Mouse (Mus musculus): ENCODE data around the gene Tex21.

The Tex21 gene

GRCm38 (mm10) chr12:76195912-76196708, 50.4 kb downstream of the Tex21 start:
- DNase-seq (ENCODE audit: low spot score), result peak; percentile 91

GRCm38 (mm10) chr12:76194526-76194925, 52.0 kb downstream of the Tex21 start:
- DNase-seq (ENCODE audit: low spot score), result no peak

- DNase-seq (ENCODE audit: low spot score), result peak; percentile 89
Observed at GRCm38 (mm10) chr12:76190940-76191339, 55.6 kb downstream of the Tex21 start.

GRCm38 (mm10) chr12:76187849-76188248, 58.7 kb downstream of the Tex21 start:
- DNase-seq (ENCODE audit: low spot score), result peak; percentile 59

GRCm38 (mm10) chr12:76186473-76186872, 60.1 kb downstream of the Tex21 start:
- no peak for DNase-seq (ENCODE audit: low spot score)

GRCm38 (mm10) chr12:76185167-76185816, 61.3 kb downstream of the Tex21 start:
- no peak for DNase-seq (ENCODE audit: low spot score)

- DNase-seq (ENCODE audit: low spot score), result no peak
Observed at GRCm38 (mm10) chr12:76184271-76184670, 62.3 kb downstream of the Tex21 start.

GRCm38 (mm10) chr12:76182831-76183230, 63.7 kb downstream of the Tex21 start:
- DNase-seq (ENCODE audit: low spot score), result no peak

- DNase-seq (ENCODE audit: low spot score), result no peak
Observed at GRCm38 (mm10) chr12:76181471-76181870, 65.1 kb downstream of the Tex21 start.

GRCm38 (mm10) chr12:76180442-76180841, 66.1 kb downstream of the Tex21 start:
- no peak for DNase-seq (ENCODE audit: low spot score)

GRCm38 (mm10) chr12:76179527-76179926, 67.0 kb downstream of the Tex21 start:
- no peak for DNase-seq (ENCODE audit: low spot score)

GRCm38 (mm10) chr12:76179051-76179450, 67.5 kb downstream of the Tex21 start:
- DNase-seq (ENCODE audit: low spot score), result no peak

GRCm38 (mm10) chr12:76177864-76178518, 68.6 kb downstream of the Tex21 start:
- DNase-seq (ENCODE audit: low spot score), result peak; percentile 87

GRCm38 (mm10) chr12:76177000-76177863, 69.3 kb downstream of the Tex21 start, which contains the start of gene Esr2:
Gene Esr2, minus strand, starts transcription at chr12:76177259.
- peak; percentile 68 for DNase-seq (ENCODE audit: low spot score)

- no peak for DNase-seq (ENCODE audit: low spot score)
Observed at GRCm38 (mm10) chr12:76165641-76166040, 80.9 kb downstream of the Tex21 start.

GRCm38 (mm10) chr12:76152389-76152788, 94.2 kb downstream of the Tex21 start:
- peak; percentile 29 for DNase-seq (ENCODE audit: low spot score)

All from embryo, embryonic 10 days (tissue).